Mouse (Mus musculus): ENCODE measurements around the gene Tmem223.
A peak's percentile ranks its signal among the peaks of the same experiment; 100 is the strongest.

Gene Tmem223

GRCm38 (mm10) chr19:8803879-8804660 lies 33.3 kb downstream of the Tmem223 start:
- no peak for DNase-seq

- no peak for DNase-seq
These were observed 36.0 kb downstream of the Tmem223 start for GRCm38 (mm10) chr19:8806810-8807209.

GRCm38 (mm10) chr19:8815812-8816211 lies 45.0 kb downstream of the Tmem223 start:
- DNase-seq, result peak; percentile 49

- DNase-seq, result no peak
These were observed 46.2 kb downstream of the Tmem223 start for GRCm38 (mm10) chr19:8817001-8817400.

DNA sequence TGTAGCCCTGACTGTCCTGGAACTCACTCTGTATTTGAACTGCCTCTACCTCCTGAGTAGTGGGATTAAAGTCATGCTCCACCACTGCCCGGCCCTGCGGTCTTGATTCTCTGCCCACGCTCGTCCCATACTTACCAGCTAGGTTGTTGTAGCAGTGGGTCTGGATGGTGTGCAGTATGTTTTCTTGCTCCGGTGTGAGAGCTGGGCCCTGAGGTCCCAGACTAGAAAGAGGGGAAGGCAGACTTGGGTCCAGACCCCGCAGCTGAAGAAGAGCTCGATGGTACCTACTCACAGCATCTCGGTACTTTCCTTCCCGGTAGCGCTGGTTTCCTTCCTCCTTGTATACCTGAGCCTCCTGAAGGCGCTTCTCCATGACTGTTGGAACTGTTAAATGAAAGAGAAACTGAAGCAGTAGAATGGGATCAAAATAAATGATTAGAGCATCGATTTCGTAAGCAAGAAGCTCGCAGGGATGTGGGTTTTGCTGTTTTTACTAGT lies 47.6 kb downstream of the Tmem223 start:
- DNase-seq, result no peak

GRCm38 (mm10) chr19:8818801-8819595 lies 48.2 kb downstream of the Tmem223 start, which contains the start of gene Ttc9c:
TSS of gene Ttc9c (minus strand) at chr19:8819333.
- peak; percentile 98 for DNase-seq

DNA sequence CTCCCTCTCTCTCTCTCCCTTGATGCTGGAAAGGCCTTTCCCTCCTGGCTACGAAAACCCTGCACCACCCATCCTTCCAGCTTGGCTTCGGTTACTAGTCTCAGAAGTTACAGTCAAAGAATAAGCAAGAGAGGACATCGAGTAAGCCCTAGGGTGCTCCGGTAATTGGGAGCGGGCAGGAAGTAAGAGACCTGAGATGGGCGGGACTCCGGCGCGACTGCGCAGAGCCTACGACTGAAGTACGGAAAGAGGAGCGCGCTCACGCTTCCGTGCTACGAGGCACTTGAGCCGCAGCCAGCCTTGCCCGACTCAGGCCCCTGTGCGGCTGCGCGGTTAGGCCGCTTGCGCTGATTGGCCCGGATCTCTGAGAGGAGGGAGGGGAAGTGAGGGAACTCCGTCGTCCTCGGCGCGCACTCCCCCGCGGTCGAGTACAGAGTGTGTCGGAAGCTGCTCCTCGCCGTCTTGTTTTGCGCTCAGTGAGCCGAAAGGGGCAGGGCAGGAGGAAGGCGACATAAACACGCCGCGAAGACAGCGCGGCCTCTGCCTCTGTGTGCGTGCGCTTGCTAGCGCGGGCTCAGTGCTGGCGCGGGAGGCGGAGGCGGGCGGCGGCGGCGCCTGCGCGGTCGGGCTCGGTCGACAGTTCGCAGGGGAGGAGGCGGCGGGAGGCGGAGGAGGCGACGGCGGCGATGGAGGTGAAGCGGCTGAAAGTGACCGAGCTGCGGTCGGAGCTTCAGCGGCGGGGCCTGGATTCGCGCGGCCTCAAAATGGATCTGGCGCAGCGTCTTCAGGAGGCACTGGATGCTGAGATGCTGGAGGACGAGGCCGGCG lies 49.0 kb downstream of the Tmem223 start, which contains the start of gene Hnrnpul2:
Gene Hnrnpul2, plus strand, starts transcription at position 415 of the 828 bp plus-strand sequence.
- DNase-seq, result peak; percentile 99

GRCm38 (mm10) chr19:8820424-8820956 lies 49.7 kb downstream of the Tmem223 start:
- DNase-seq, result no peak

- DNase-seq, result no peak
These were observed 50.4 kb downstream of the Tmem223 start for GRCm38 (mm10) chr19:8821146-8821545.
